ENCODE assay signal across 16 mouse cellular contexts in genomic region chr13:38605353-38605752, GRCm38 (mm10). TPM values are rescaled to one million over a fixed set of nuclear protein-coding genes. Genes with fewer than 3 reads are reported as not detected.
DNase-seq lines count a peak whose midpoint lies in the region; TF ChIP-seq lines count a peak whose summit lies in the region.
"Had no signal": no experiment of that assay in that cellular context is flagged by ENCODE, and none has a peak within 500 bp of the region (broad histone marks: within the 10 kb centered on the region; RNA-seq: fewer than 3 reads in every experiment).

No protein-coding gene starts in this region.

- H3K4me1 ChIP-seq in cerebellum, adult 2 months (ENCODE audit: control insufficient read depth, insufficient read depth, low read length), result no peaks in the 10 kb centered on the region
- H3K4me1 ChIP-seq: forebrain, embryonic 12.5 days; hindbrain, embryonic 12.5 days had no signal

- no peak for TF ChIP-seq CTCF in cerebellum, adult 2 months (IDR thresholded peaks at IDR 0.05; ENCODE audit: borderline replicate concordance, insufficient read depth, low read depth, low read length)

- no peak for TF ChIP-seq POLR2A in cerebellum, adult 2 months (IDR thresholded peaks at IDR 0.05; ENCODE audit: borderline replicate concordance, insufficient read depth, low read length)

- intact Hi-C loops in gastrocnemius, postnatal 14 days (cut with DNase I; ENCODE audit: low total_unique reads), result no loop called here

- no peak overlapping the region for H3K27ac ChIP-seq in cerebellum, adult 2 months (ENCODE audit: insufficient read depth, low read length)
- H3K27ac ChIP-seq: embryonic facial prominence, embryonic 13.5 days; forebrain, embryonic 12.5 days; heart, embryonic 10.5 days; hindbrain, embryonic 12.5 days had no signal

- no peaks in the 10 kb centered on the region for H3K27me3 ChIP-seq in cerebellum, adult 2 months (ENCODE audit: control insufficient read depth, insufficient read depth, low read length)
- H3K27me3 ChIP-seq: embryonic facial prominence, embryonic 13.5 days; forebrain, embryonic 12.5 days; hindbrain, embryonic 12.5 days had no signal

- H3K4me3 ChIP-seq in cerebellum, adult 2 months (replicated peaks; ENCODE audit: insufficient read depth, low read depth, low read length), result no peak overlapping the region
- H3K4me3 ChIP-seq: embryonic facial prominence, embryonic 13.5 days; forebrain, embryonic 12.5 days; heart, embryonic 10.5 days; hindbrain, embryonic 12.5 days had no signal

- 26% methylated on average over 6 of the region's 6 CpGs for WGBS in cerebellum, adult 2 months

- DNase-seq in adrenal gland, adult (ENCODE audit: inconsistent age in 2 of 2, low spot score in 1 of 2), result peak; percentile 78 to 88
- no peak for DNase-seq in adrenal gland, adult 18-20 months (ENCODE audit: low spot score in 2 of 2)
- DNase-seq in gastrocnemius, postnatal 25 days, result peak; percentile 51
- no peak for DNase-seq in gastrocnemius, postnatal 14 days
- peak; percentile 68 for DNase-seq in adrenal gland, postnatal 10 days
- peak; percentile 34 for DNase-seq in skeletal muscle tissue, adult 2 months (ENCODE audit: low read depth, low spot score)
- DNase-seq in cerebellum, adult 2 months, result no peak
- DNase-seq: B cell, adult 2 months; cerebellum, adult 11-12 months; cerebellum, adult 9-11 months; cerebellum, postnatal 36 days; heart, postnatal 4 days had no signal

RNA-seq across cellular contexts. Expression of gene Bloc1s5, which starts 29.6 kb away (rescaled TPM):
- 10 to 100 TPM; 21.7 to 23.8 TPM for total RNA-seq in adrenal gland, adult 18-20 months (2021)
- 1 to 10 TPM; 5.3 to 5.7 TPM for total RNA-seq in gastrocnemius, postnatal 25 days (2021)
- total RNA-seq in gastrocnemius, postnatal 14 days (2021), result 1 to 10 TPM; 5.5 to 5.8 TPM
- total RNA-seq in adrenal gland, postnatal 10 days (2021), result 10 to 100 TPM; 20.0 to 25.0 TPM
- 11.2 and 11.3 TPM in 2 replicates for polyA plus RNA-seq in cerebellum, adult 2 months (2012; rRNA removed)

RNA-seq across cellular contexts. Expression of gene Eef1e1, which starts 53.5 kb away (rescaled TPM):
- 10 to 100 TPM; 28.9 to 44.0 TPM for total RNA-seq in adrenal gland, adult 18-20 months (2021)
- 10 to 100 TPM; 12.2 to 16.9 TPM for total RNA-seq in gastrocnemius, postnatal 25 days (2021)
- total RNA-seq in gastrocnemius, postnatal 14 days (2021), result 10 to 100 TPM; 14.2 to 20.0 TPM
- total RNA-seq in adrenal gland, postnatal 10 days (2021), result 10 to 100 TPM; 24.9 to 33.8 TPM
- polyA plus RNA-seq in cerebellum, adult 2 months (2012; rRNA removed), result 18.3 and 21.5 TPM in 2 replicates

Comparison
In these comparisons a context has a peak if more than half of its experiments do, and no peak if none do; other contexts are left out.
1. DNase-seq: peak in adrenal gland, adult (2 of 2), gastrocnemius, postnatal 25 days (single experiment), adrenal gland, postnatal 10 days (single experiment) and skeletal muscle tissue, adult 2 months (single experiment); none in adrenal gland, adult 18-20 months (0 of 2), gastrocnemius, postnatal 14 days (single experiment) and cerebellum, adult 2 months (0 of 2).